Mouse (Mus musculus): ENCODE measurements around the gene Exoc5.

- no peak for TF ChIP-seq POLR2A (IDR thresholded peaks at IDR 0.05; ENCODE audit: borderline replicate concordance, extremely low read depth, insufficient read depth, insufficient read length, poor library complexity, severe bottlenecking)
- no peak for TF ChIP-seq CTCF (IDR thresholded peaks at IDR 0.05; ENCODE audit: borderline replicate concordance, extremely low read depth, insufficient read depth, insufficient read length)
Observed at GRCm38 (mm10) chr14:48993861-48994260, 72.6 kb downstream of the Exoc5 start.

All from brain, embryonic 14.5 days (tissue).